Mouse (Mus musculus): ENCODE data around the gene Rab11fip4. TPM values are rescaled to one million over a fixed set of nuclear protein-coding genes. Genes with fewer than 3 reads are reported as not detected.

Gene Rab11fip4
- total RNA-seq, 1 experiment = 13.6 TPM

- no peak overlapping the region for H3K9ac ChIP-seq (ENCODE audit: insufficient read depth, low read depth, low read length, poor library complexity, severe bottlenecking)
- in situ Hi-C loops (cut with MboI; ENCODE audit: low sequenced_read_pairs in 2 of 2, unreplicated experiment in 2 of 2) = no loop called here
- TF ChIP-seq MAFK (IDR thresholded peaks at IDR 0.05; ENCODE audit: insufficient read depth, low read depth, low read length) (no peak), ZNF384 (IDR thresholded peaks at IDR 0.05; ENCODE audit: low read depth, low read length) (no peak), ZC3H11A (IDR thresholded peaks at IDR 0.05; ENCODE audit: borderline replicate concordance, low read depth, low read length) (no peak), CHD2 (IDR thresholded peaks at IDR 0.05; ENCODE audit: low read depth, low read length) (no peak), HCFC1 (IDR thresholded peaks at IDR 0.05; ENCODE audit: borderline replicate concordance, insufficient read depth, low read length) (no peak)
- no peak overlapping the region for H3K27ac ChIP-seq (ENCODE audit: insufficient read depth, low read depth, low read length, poor library complexity, severe bottlenecking)
- no peaks in the 10 kb centered on the region for H3K4me1 ChIP-seq (ENCODE audit: control insufficient read depth in 2 of 2, insufficient read depth in 2 of 2, low read length in 2 of 2, poor library complexity in 1 of 2)
- H3K4me3 ChIP-seq (ENCODE audit: insufficient read depth in 1 of 2, low read depth in 1 of 2, low read length in 2 of 2, poor library complexity in 1 of 2, severe bottlenecking in 1 of 2) = no peak overlapping the region
- no peak for DNase-seq (ENCODE audit: low read depth, low spot score)
- H3K36me3 ChIP-seq (ENCODE audit: control insufficient read depth, insufficient read depth, low read length, poor library complexity, severe bottlenecking) = no peaks in the 10 kb centered on the region
- no peaks in the 10 kb centered on the region for H3K9me3 ChIP-seq (ENCODE audit: control insufficient read depth, insufficient read depth, low read depth, low read length)
Measured at GRCm38 (mm10) chr11:79737865-79738502, 147.0 kb downstream of the Rab11fip4 start.

GRCm38 (mm10) chr11:79738725-79739558 lies 147.9 kb downstream of the Rab11fip4 start:
- Histone ChIP-seq H3K4me1 (ENCODE audit: control insufficient read depth in 2 of 2, insufficient read depth in 2 of 2, low read length in 2 of 2, poor library complexity in 1 of 2) (no peaks in the 10 kb centered on the region), H3K27ac (ENCODE audit: insufficient read depth, low read depth, low read length, poor library complexity, severe bottlenecking) (no peak overlapping the region), H3K36me3 (ENCODE audit: control insufficient read depth, insufficient read depth, low read length, poor library complexity, severe bottlenecking) (no peaks in the 10 kb centered on the region), H3K4me3 (ENCODE audit: insufficient read depth in 1 of 2, low read depth in 1 of 2, low read length in 2 of 2, poor library complexity in 1 of 2, severe bottlenecking in 1 of 2) (no peak overlapping the region), H3K9me3 (ENCODE audit: control insufficient read depth, insufficient read depth, low read depth, low read length) (no peaks in the 10 kb centered on the region), H3K9ac (ENCODE audit: insufficient read depth, low read depth, low read length, poor library complexity, severe bottlenecking) (no peak overlapping the region; the same call in 1 of the 2 replicates)
- TF ChIP-seq ZC3H11A (IDR thresholded peaks at IDR 0.05; ENCODE audit: borderline replicate concordance, low read depth, low read length) (no peak), HCFC1 (IDR thresholded peaks at IDR 0.05; ENCODE audit: borderline replicate concordance, insufficient read depth, low read length) (no peak), ZNF384 (IDR thresholded peaks at IDR 0.05; ENCODE audit: low read depth, low read length) (no peak), CHD2 (IDR thresholded peaks at IDR 0.05; ENCODE audit: low read depth, low read length) (no peak), MAFK (IDR thresholded peaks at IDR 0.05; ENCODE audit: insufficient read depth, low read depth, low read length) (no peak)
- in situ Hi-C loops (cut with MboI; ENCODE audit: low sequenced_read_pairs in 2 of 2, unreplicated experiment in 2 of 2) = no loop called here
- DNase-seq (ENCODE audit: low read depth, low spot score) = no peak

GRCm38 (mm10) chr11:79740740-79741512 lies 149.9 kb downstream of the Rab11fip4 start:
- in situ Hi-C loops (cut with MboI; ENCODE audit: low sequenced_read_pairs in 2 of 2, unreplicated experiment in 2 of 2) = no loop called here
- no peaks in the 10 kb centered on the region; the same call in 1 of the 2 replicates for H3K9me3 ChIP-seq (ENCODE audit: control insufficient read depth, insufficient read depth, low read depth, low read length)
- no peaks in the 10 kb centered on the region for H3K4me1 ChIP-seq (ENCODE audit: control insufficient read depth in 2 of 2, insufficient read depth in 2 of 2, low read length in 2 of 2, poor library complexity in 1 of 2)
- no peaks in the 10 kb centered on the region for H3K36me3 ChIP-seq (ENCODE audit: control insufficient read depth, insufficient read depth, low read length, poor library complexity, severe bottlenecking)
- H3K4me3 ChIP-seq (ENCODE audit: insufficient read depth in 1 of 2, low read depth in 1 of 2, low read length in 2 of 2, poor library complexity in 1 of 2, severe bottlenecking in 1 of 2) = no peak overlapping the region
- DNase-seq (ENCODE audit: low read depth, low spot score) = no peak
- no peak for TF ChIP-seq ZNF384 (IDR thresholded peaks at IDR 0.05; ENCODE audit: low read depth, low read length)
- TF ChIP-seq MAFK (IDR thresholded peaks at IDR 0.05; ENCODE audit: insufficient read depth, low read depth, low read length) = no peak
- no peak for TF ChIP-seq HCFC1 (IDR thresholded peaks at IDR 0.05; ENCODE audit: borderline replicate concordance, insufficient read depth, low read length)
- H3K9ac ChIP-seq (ENCODE audit: insufficient read depth, low read depth, low read length, poor library complexity, severe bottlenecking) = no peak overlapping the region
- no peak overlapping the region for H3K27ac ChIP-seq (ENCODE audit: insufficient read depth, low read depth, low read length, poor library complexity, severe bottlenecking)

GRCm38 (mm10) chr11:79746552-79747102 lies 155.6 kb downstream of the Rab11fip4 start:
- in situ Hi-C loops (cut with MboI; ENCODE audit: low sequenced_read_pairs in 2 of 2, unreplicated experiment in 2 of 2) = no loop called here
- no peak overlapping the region for H3K4me3 ChIP-seq (ENCODE audit: insufficient read depth in 1 of 2, low read depth in 1 of 2, low read length in 2 of 2, poor library complexity in 1 of 2, severe bottlenecking in 1 of 2)
- no peaks in the 10 kb centered on the region for H3K36me3 ChIP-seq (ENCODE audit: control insufficient read depth, insufficient read depth, low read length, poor library complexity, severe bottlenecking)
- H3K27ac ChIP-seq (ENCODE audit: insufficient read depth, low read depth, low read length, poor library complexity, severe bottlenecking) = no peak overlapping the region
- TF ChIP-seq ZNF384 (IDR thresholded peaks at IDR 0.05; ENCODE audit: low read depth, low read length) = no peak
- no peak for TF ChIP-seq HCFC1 (IDR thresholded peaks at IDR 0.05; ENCODE audit: borderline replicate concordance, insufficient read depth, low read length)
- TF ChIP-seq CHD2 (IDR thresholded peaks at IDR 0.05; ENCODE audit: low read depth, low read length) = no peak
- TF ChIP-seq MAFK (IDR thresholded peaks at IDR 0.05; ENCODE audit: insufficient read depth, low read depth, low read length) = no peak
- no peak for TF ChIP-seq ZC3H11A (IDR thresholded peaks at IDR 0.05; ENCODE audit: borderline replicate concordance, low read depth, low read length)
- peaks cover 2% of the 10 kb centered on the region; the same call in 1 of the 2 replicates for H3K9me3 ChIP-seq (ENCODE audit: control insufficient read depth, insufficient read depth, low read depth, low read length)
- no peak overlapping the region for H3K9ac ChIP-seq (ENCODE audit: insufficient read depth, low read depth, low read length, poor library complexity, severe bottlenecking)
- H3K4me1 ChIP-seq (ENCODE audit: control insufficient read depth in 2 of 2, insufficient read depth in 2 of 2, low read length in 2 of 2, poor library complexity in 1 of 2) = peaks cover 2 to 5% of the 10 kb centered on the region in 2 experiments; a peak in 1 of 4 replicates
- DNase-seq (ENCODE audit: low read depth, low spot score) = no peak

Other genes starting within 250 kb of the Rab11fip4 start
- 0.09 and 0.37 TPM in 2 replicates for gene Omg, start 87.1 kb upstream of the Rab11fip4 start, total RNA-seq (2012; rRNA removed)
- gene Evi2b, start 67.5 kb upstream of the Rab11fip4 start, total RNA-seq (2012; rRNA removed) = not detected in 2 replicates
- 0.13 and 0.16 TPM in 2 replicates for gene Evi2, start 60.6 kb upstream of the Rab11fip4 start, total RNA-seq (2012; rRNA removed)
- gene Evi2a, start 60.6 kb upstream of the Rab11fip4 start, total RNA-seq (2012; rRNA removed) = 0.32 and 1.0 TPM in 2 replicates

All from ES-E14 (cell line).